Mouse (Mus musculus) limb, embryonic 12.5 days (tissue): ENCODE results near the gene Mcfd2. TPM values are rescaled to one million over a fixed set of nuclear protein-coding genes. Genes with fewer than 3 reads are reported as not detected.

Experiments used
- ATAC-seq: fragments of 200-750 bp; cut with Nextera tagmentation; 2 replicates; pipeline ENCODE4 v1.8.0; 2017; ENCODE audit warnings: low read depth, moderate TSS enrichment; ENCODE audit not compliant: insufficient number of reproducible peaks, insufficient read depth, low FRiP score, low TSS enrichment
- H3K27ac ChIP-seq: fragments of 300-500 bp; sonication (generic); 2 replicates; pipeline ENCODE4 v1.5.1; 2016; ENCODE audit warnings: mild to moderate bottlenecking, moderate library complexity
- H3K27me3 ChIP-seq: fragments of 300-500 bp; sonication (generic); 2 replicates; pipeline ENCODE4 v1.6.1; 2016; ENCODE audit warnings: mild to moderate bottlenecking, moderate library complexity
- H3K36me3 ChIP-seq: fragments of 300-500 bp; sonication (generic); 2 replicates; pipeline ENCODE4 v1.6.1; 2016; ENCODE audit warnings: mild to moderate bottlenecking, moderate library complexity
- H3K4me1 ChIP-seq: fragments of 300-500 bp; sonication (generic); replicated peaks from 2 replicates; pipeline ENCODE4 v1.6.1; 2016
- H3K4me2 ChIP-seq: fragments of 300-500 bp; sonication (generic); 2 replicates; pipeline ENCODE4 v1.6.1; 2016; ENCODE audit warnings: mild to moderate bottlenecking, moderate library complexity
- H3K4me3 ChIP-seq: fragments of 300-500 bp; sonication (generic); replicated peaks from 2 replicates; pipeline ENCODE4 v1.5.1; 2016; ENCODE audit warnings: mild to moderate bottlenecking
- H3K9ac ChIP-seq: fragments of 300-500 bp; sonication (generic); replicated peaks from 2 replicates; pipeline ENCODE4 v1.6.1; 2016; ENCODE audit warnings: mild to moderate bottlenecking, moderate library complexity
- H3K9me3 ChIP-seq: fragments of 300-500 bp; sonication (generic); 2 replicates; pipeline ENCODE4 v1.6.1; 2016; ENCODE audit warnings: mild to moderate bottlenecking, moderate library complexity
- WGBS: fragments of 180-500 bp; shearing (Covaris S2); methylation state at CpG from one replicate; pipeline ENCODE4 v1.1.7; 2016; 5-methylcytosine and 5-hydroxymethylcytosine counted together
- polyA plus RNA-seq: library from polyadenylated mRNA; unstranded; fragments of >200 nt; fragmentation: Nextera tagmentation; extraction: Ambion mirVana; gene quantifications from 2 replicates; pipeline ENCODE4 v1.2.1, GENCODE M21; 2016

Mcfd2 gene
- polyA plus RNA-seq, 1 experiment from 2014 or later = 67.2 TPM

DNA sequence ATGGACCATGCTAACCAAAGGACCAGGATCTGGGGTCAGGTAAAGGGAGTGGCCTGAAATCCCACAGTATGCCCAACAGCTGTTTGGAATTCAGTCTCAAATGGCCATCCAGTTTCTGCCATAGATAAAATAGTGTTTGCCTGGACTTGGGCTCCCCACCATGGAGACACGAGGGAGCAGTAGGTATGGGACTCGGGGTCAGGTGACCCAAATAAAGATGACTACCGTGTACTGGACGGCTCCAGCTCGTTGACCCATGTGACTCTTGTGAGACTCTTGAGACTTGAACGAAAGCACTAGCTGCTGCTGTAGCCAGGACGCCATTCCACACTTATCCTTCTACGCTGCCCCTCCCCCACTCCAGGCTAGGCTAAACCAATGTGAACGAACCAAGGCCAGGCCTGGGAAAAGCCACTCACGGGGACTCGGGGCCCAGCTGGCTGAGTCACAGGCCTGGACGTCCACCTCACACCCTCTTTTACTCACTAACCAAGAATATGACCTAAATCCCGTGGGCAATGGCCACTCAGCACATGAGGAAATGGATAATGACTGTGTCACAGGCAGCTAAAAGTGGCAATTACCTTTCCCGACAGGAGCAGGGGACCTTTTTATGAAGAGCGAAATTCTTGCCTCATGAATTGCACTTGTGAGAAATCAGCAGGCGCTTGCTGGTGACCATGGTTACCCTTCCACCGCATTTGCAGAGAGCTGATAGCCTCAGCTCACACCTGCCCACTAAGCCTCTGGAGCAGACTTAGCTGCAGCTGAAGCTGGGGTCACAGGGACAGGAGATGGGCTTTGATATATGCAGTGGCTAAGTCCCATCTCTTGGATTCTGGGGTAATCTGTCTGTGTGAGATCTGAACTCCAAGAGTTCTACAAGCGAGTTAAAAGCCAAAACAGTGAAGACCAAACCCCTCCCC is 28.7 kb downstream of the Mcfd2 start:
- peaks cover 10% of the 10 kb centered on the region; the same call in 1 of the 2 replicates for H3K9me3 ChIP-seq

DNA sequence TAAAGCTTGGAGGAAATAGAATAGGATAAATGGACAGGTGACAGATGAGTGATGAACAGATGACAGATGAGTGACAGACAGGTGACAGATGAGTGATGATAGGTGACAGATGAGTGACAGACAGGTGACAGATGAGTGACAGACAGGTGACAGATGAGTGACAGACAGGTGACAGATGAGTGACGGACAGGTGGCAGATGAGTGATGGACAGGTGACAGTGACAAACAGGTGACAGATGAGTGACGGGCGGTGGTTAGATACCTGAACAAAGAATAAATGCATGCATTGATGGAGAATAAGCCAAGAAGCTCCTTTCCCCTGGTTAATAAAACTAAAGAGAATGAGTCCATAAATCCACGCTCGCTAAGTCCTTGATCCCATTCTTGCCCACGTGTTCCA is 30.7 kb downstream of the Mcfd2 start:
- Histone ChIP-seq H3K36me3 (no peaks in the 10 kb centered on the region), H3K9ac (no peak overlapping the region), H3K27ac (no peak overlapping the region), H3K9me3 (no peaks in the 10 kb centered on the region), H3K27me3 (peaks cover 18% of the 10 kb centered on the region), H3K4me2 (no peak overlapping the region), H3K4me1 (peaks cover 26% of the 10 kb centered on the region), H3K4me3 (no peak overlapping the region)
- ATAC-seq = no peak
- whole genome bisulfite sequencing = 83% methylated on average over 6 of the region's 6 CpGs

More for the DNA sequence above, 28.7 kb downstream of the Mcfd2 start:
- H3K4me2 ChIP-seq = peak overlapping the region; percentile 41
- WGBS = 21% methylated on average over 18 of the region's 18 CpGs
- H3K27me3 ChIP-seq = peaks cover 18% of the 10 kb centered on the region
- peak; percentile 82 for ATAC-seq
- no peak overlapping the region for H3K9ac ChIP-seq
- peak overlapping the region; percentile 73 for H3K27ac ChIP-seq
- no peak overlapping the region for H3K4me3 ChIP-seq
- peaks cover 26% of the 10 kb centered on the region for H3K4me1 ChIP-seq
- H3K36me3 ChIP-seq = no peaks in the 10 kb centered on the region

GRCm38 (mm10) chr17:87227878-87228277 is 37.9 kb downstream of the Mcfd2 start:
- Histone ChIP-seq H3K27ac (no peak overlapping the region), H3K36me3 (no peaks in the 10 kb centered on the region), H3K4me2 (no peak overlapping the region), H3K4me1 (peaks cover 10% of the 10 kb centered on the region; the same call in 1 of the 2 replicates), H3K9ac (no peak overlapping the region), H3K4me3 (no peak overlapping the region), H3K27me3 (0 out of 2 replicates have a peak, but pooled peaks cover 5% of the 10 kb centered on the region), H3K9me3 (peaks cover 2% of the 10 kb centered on the region; the same call in 1 of the 2 replicates)
- 63% methylated on average over 4 of the region's 4 CpGs for WGBS
- no peak for ATAC-seq

DNA sequence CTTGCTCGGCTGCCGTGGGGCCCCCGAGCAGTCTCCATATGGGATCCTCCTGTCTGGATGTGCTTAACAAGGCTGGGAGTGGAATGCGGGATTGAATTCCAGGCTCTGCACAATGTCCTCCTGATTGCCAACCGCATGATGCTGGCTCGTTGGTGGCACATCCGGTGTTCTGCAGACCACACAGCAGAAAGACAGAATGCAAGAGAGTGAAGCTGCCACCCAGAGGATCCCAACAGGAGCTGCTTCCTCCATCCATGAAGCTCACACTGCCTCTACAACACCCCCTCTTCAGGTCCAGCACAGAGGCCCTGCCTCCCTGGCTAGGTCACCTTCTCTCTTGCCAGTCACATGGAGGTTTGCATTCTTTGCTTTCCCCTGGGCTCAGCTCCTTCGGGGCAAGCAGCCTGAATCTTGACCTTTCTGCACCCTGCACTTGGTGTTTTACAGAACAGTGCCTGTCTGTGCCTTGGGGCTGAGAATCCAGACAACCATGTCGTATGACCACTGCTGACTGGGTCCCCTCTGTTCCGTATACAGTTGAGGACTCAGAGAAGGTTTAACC is 39.6 kb downstream of the Mcfd2 start:
- Histone ChIP-seq H3K27me3 (0 out of 2 replicates have a peak, but pooled peaks cover 8% of the 10 kb centered on the region), H3K27ac (no peak overlapping the region), H3K36me3 (no peaks in the 10 kb centered on the region), H3K4me2 (no peak overlapping the region), H3K9me3 (peaks cover 4% of the 10 kb centered on the region; the same call in 1 of the 2 replicates), H3K4me1 (peaks cover 10% of the 10 kb centered on the region; the same call in 1 of the 2 replicates), H3K9ac (no peak overlapping the region), H3K4me3 (no peak overlapping the region)
- 52% methylated on average over 10 of the region's 10 CpGs for WGBS
- ATAC-seq = no peak

GRCm38 (mm10) chr17:87225384-87225783 is 40.4 kb downstream of the Mcfd2 start:
- no peak for ATAC-seq
- H3K9ac ChIP-seq = no peak overlapping the region
- H3K27me3 ChIP-seq = 0 out of 2 replicates have a peak, but pooled peaks cover 8% of the 10 kb centered on the region
- H3K4me3 ChIP-seq = no peak overlapping the region
- H3K4me2 ChIP-seq = no peak overlapping the region
- no peaks in the 10 kb centered on the region for H3K36me3 ChIP-seq
- H3K9me3 ChIP-seq = peaks cover 4% of the 10 kb centered on the region; the same call in 1 of the 2 replicates
- WGBS = 94% methylated on average over 9 of the region's 9 CpGs
- no peak overlapping the region for H3K27ac ChIP-seq
- H3K4me1 ChIP-seq = peaks cover 10% of the 10 kb centered on the region; the same call in 1 of the 2 replicates

- H3K9ac ChIP-seq = no peak overlapping the region
- WGBS = 59% methylated on average over 2 of the region's 2 CpGs
- peaks cover 4% of the 10 kb centered on the region; the same call in 1 of the 2 replicates for H3K9me3 ChIP-seq
- H3K27me3 ChIP-seq = 0 out of 2 replicates have a peak, but pooled peaks cover 8% of the 10 kb centered on the region
- H3K27ac ChIP-seq = no peak overlapping the region
- H3K4me2 ChIP-seq = no peak overlapping the region
- H3K36me3 ChIP-seq = no peaks in the 10 kb centered on the region
- H3K4me3 ChIP-seq = no peak overlapping the region
- peaks cover 10% of the 10 kb centered on the region; the same call in 1 of the 2 replicates for H3K4me1 ChIP-seq
- no peak for ATAC-seq
Observed at GRCm38 (mm10) chr17:87224461-87224860, 41.3 kb downstream of the Mcfd2 start.

GRCm38 (mm10) chr17:87219456-87219855 is 46.3 kb downstream of the Mcfd2 start:
- H3K36me3 ChIP-seq = no peaks in the 10 kb centered on the region
- H3K4me3 ChIP-seq = no peak overlapping the region
- H3K9me3 ChIP-seq = peaks cover 4% of the 10 kb centered on the region; the same call in 1 of the 2 replicates
- no peak overlapping the region for H3K4me2 ChIP-seq
- H3K27ac ChIP-seq = no peak overlapping the region
- ATAC-seq = no peak
- WGBS = 86% methylated on average over 9 of the region's 9 CpGs
- peaks cover 5% of the 10 kb centered on the region; the same call in 1 of the 2 replicates for H3K27me3 ChIP-seq
- H3K9ac ChIP-seq = no peak overlapping the region
- H3K4me1 ChIP-seq = no peaks in the 10 kb centered on the region

- WGBS = 90% methylated on average over 7 of the region's 7 CpGs
Observed at GRCm38 (mm10) chr17:87214523-87214922, 51.2 kb downstream of the Mcfd2 start.

GRCm38 (mm10) chr17:87210525-87210924 is 55.2 kb downstream of the Mcfd2 start:
- no peaks in the 10 kb centered on the region for H3K4me1 ChIP-seq
- no peak overlapping the region for H3K4me2 ChIP-seq
- 82% methylated on average over 2 of the region's 2 CpGs for WGBS
- no peaks in the 10 kb centered on the region for H3K36me3 ChIP-seq
- no peaks in the 10 kb centered on the region for H3K9me3 ChIP-seq
- ATAC-seq = no peak
- no peak overlapping the region for H3K9ac ChIP-seq
- no peak overlapping the region for H3K27ac ChIP-seq
- no peak overlapping the region for H3K4me3 ChIP-seq
- H3K27me3 ChIP-seq = no peaks in the 10 kb centered on the region

More at GRCm38 (mm10) chr17:87214523-87214922, 51.2 kb downstream of the Mcfd2 start:
- Histone ChIP-seq H3K36me3 (no peaks in the 10 kb centered on the region), H3K4me2 (no peak overlapping the region), H3K4me3 (no peak overlapping the region), H3K9ac (no peak overlapping the region), H3K4me1 (no peaks in the 10 kb centered on the region), H3K27me3 (no peaks in the 10 kb centered on the region; the same call in 1 of the 2 replicates), H3K9me3 (no peaks in the 10 kb centered on the region), H3K27ac (no peak overlapping the region)
- ATAC-seq = no peak

DNA sequence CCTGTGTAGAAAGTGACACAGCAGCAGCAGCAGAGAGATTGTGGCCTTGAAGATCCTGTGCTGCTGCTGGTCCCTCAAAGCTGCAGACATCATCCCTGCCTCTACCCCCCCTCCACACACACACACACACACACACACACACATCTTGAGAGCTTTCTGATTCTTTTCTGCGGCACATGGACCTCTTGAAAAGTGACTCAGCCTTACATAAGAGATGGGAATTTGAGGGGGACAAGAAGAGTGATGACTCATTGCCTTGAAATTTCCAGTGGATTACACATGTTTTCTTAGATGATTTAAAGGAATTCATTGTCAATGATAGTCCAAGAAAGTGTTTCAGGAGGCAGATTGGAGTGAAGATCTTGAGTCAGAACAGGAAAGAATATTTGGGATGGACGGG is 58.9 kb downstream of the Mcfd2 start:
- H3K4me1 ChIP-seq = peaks cover 23% of the 10 kb centered on the region
- H3K27ac ChIP-seq = no peak overlapping the region
- no peaks in the 10 kb centered on the region for H3K27me3 ChIP-seq
- no peak for ATAC-seq
- no peak overlapping the region for H3K9ac ChIP-seq
- no peak overlapping the region for H3K4me3 ChIP-seq
- H3K9me3 ChIP-seq = no peaks in the 10 kb centered on the region
- no peak overlapping the region for H3K4me2 ChIP-seq
- WGBS = 83% methylated on average over 2 of the region's 2 CpGs
- H3K36me3 ChIP-seq = no peaks in the 10 kb centered on the region
